Comparison of ENCODE assay signal across 15 mouse cellular contexts in the genomic region with DNA sequence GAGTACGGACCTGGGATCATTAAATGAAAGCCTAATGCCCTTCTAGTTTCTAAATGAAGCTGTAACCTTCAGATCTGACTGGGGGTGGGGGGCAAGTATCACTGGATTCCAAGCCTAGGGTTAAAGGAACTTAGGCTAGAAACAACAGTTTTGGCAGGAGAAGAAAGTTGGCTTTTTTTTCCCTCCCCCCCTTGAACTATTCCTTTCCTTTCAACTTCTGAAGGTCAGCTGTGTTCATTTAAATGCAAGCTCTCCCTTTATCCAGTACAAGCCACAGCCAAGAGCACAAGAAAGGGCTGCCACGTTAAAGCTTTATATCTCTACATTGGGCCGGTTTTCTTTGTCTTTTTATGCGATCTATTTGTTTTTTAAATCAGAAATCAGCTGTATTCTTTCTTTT.
DNase-seq lines count a peak whose midpoint lies in the region; ATAC-seq lines count a peak whose summit lies in the region.
"Had no signal": no experiment of that assay in that cellular context is flagged by ENCODE, and none has a peak within 500 bp of the region (broad histone marks: within the 10 kb centered on the region; RNA-seq: fewer than 3 reads in every experiment).

No protein-coding gene starts in this region.

- H3K36me3 ChIP-seq in intestine, embryonic 14.5 days (ENCODE audit: control insufficient read depth, insufficient read depth, low read length) = peaks cover 76% of the 10 kb centered on the region
- H3K36me3 ChIP-seq in intestine, embryonic 16.5 days (ENCODE audit: control insufficient read depth, insufficient read depth, low read length) = peaks cover 10% of the 10 kb centered on the region; the same call in 1 of the 2 replicates
- H3K36me3 ChIP-seq in lung, embryonic 16.5 days (ENCODE audit: control insufficient read depth, insufficient read depth, low read length) = peaks cover 29% of the 10 kb centered on the region
- H3K36me3 ChIP-seq in stomach, embryonic 15.5 days = peaks cover 12% of the 10 kb centered on the region; the same call in 1 of the 2 replicates

- peaks cover 36% of the 10 kb centered on the region for H3K4me1 ChIP-seq in intestine, embryonic 14.5 days (replicated peaks; ENCODE audit: control insufficient read depth, insufficient read depth, low read length)
- H3K4me1 ChIP-seq in intestine, embryonic 16.5 days (ENCODE audit: control insufficient read depth, insufficient read depth, low read length) = peaks cover 17% of the 10 kb centered on the region
- peaks cover 40% of the 10 kb centered on the region for H3K4me1 ChIP-seq in lung, embryonic 16.5 days (replicated peaks; ENCODE audit: control insufficient read depth, insufficient read depth, low read length)
- H3K4me1 ChIP-seq in stomach, embryonic 15.5 days = peaks cover 17% of the 10 kb centered on the region

- no peak overlapping the region for H3K4me3 ChIP-seq in intestine, embryonic 14.5 days (ENCODE audit: low read depth, low read length)
- no peak overlapping the region for H3K4me3 ChIP-seq in intestine, embryonic 16.5 days (ENCODE audit: low read length)
- H3K4me3 ChIP-seq in lung, embryonic 16.5 days (ENCODE audit: low read length) = no peak overlapping the region
- H3K4me3 ChIP-seq in stomach, embryonic 15.5 days (replicated peaks) = no peak overlapping the region
- H3K4me3 ChIP-seq: midbrain, embryonic 12.5 days had no signal

- DNase-seq in adrenal gland, adult 2 months = peak; percentile 47
- no peak for DNase-seq in adrenal gland, postnatal 4 days (ENCODE audit: low spot score in 2 of 2)
- no peak for DNase-seq in intestine, embryonic 14.5 days (ENCODE audit: low spot score)
- no peak for DNase-seq in lung, postnatal 36 days
- no peak for DNase-seq in cerebellum, adult 9-10 months
- DNase-seq: cerebellum, postnatal 36 days; gastrocnemius, postnatal 14 days; kidney, adult 11 months; thymus, postnatal 25 days had no signal

- H3K27me3 ChIP-seq in intestine, embryonic 14.5 days (replicated peaks; ENCODE audit: control insufficient read depth, insufficient read depth, low read length) = no peaks in the 10 kb centered on the region
- H3K27me3 ChIP-seq in intestine, embryonic 16.5 days (replicated peaks; ENCODE audit: control insufficient read depth, insufficient read depth, low read length) = no peaks in the 10 kb centered on the region
- no peaks in the 10 kb centered on the region for H3K27me3 ChIP-seq in lung, embryonic 16.5 days (ENCODE audit: control insufficient read depth, insufficient read depth, low read depth, low read length)
- H3K27me3 ChIP-seq in stomach, embryonic 15.5 days (replicated peaks) = no peaks in the 10 kb centered on the region

- peak overlapping the region; percentile 38 for H3K27ac ChIP-seq in intestine, embryonic 14.5 days (ENCODE audit: low read depth)
- no peak overlapping the region for H3K27ac ChIP-seq in intestine, embryonic 16.5 days (ENCODE audit: low read length)
- peak overlapping the region; percentile 60 for H3K27ac ChIP-seq in lung, embryonic 16.5 days (ENCODE audit: low read length)
- peak overlapping the region; percentile 55 for H3K27ac ChIP-seq in stomach, embryonic 15.5 days
- H3K27ac ChIP-seq: midbrain, embryonic 12.5 days had no signal

- H3K9me3 ChIP-seq in intestine, embryonic 14.5 days (ENCODE audit: control insufficient read depth, low read length) = no peaks in the 10 kb centered on the region
- H3K9me3 ChIP-seq in intestine, embryonic 16.5 days (ENCODE audit: control insufficient read depth, low read length) = no peaks in the 10 kb centered on the region
- no peaks in the 10 kb centered on the region for H3K9me3 ChIP-seq in lung, embryonic 16.5 days (ENCODE audit: control insufficient read depth, low read length)
- H3K9me3 ChIP-seq in stomach, embryonic 15.5 days = no peaks in the 10 kb centered on the region
- H3K9me3 ChIP-seq: midbrain, embryonic 12.5 days had no signal

- no peak overlapping the region for H3K4me2 ChIP-seq in intestine, embryonic 14.5 days (ENCODE audit: low read length)
- no peak overlapping the region for H3K4me2 ChIP-seq in intestine, embryonic 16.5 days (ENCODE audit: low read depth, low read length)
- no peak overlapping the region for H3K4me2 ChIP-seq in lung, embryonic 16.5 days (ENCODE audit: low read depth, low read length)
- no peak overlapping the region for H3K4me2 ChIP-seq in stomach, embryonic 15.5 days
- H3K4me2 ChIP-seq: heart, embryonic 11.5 days; midbrain, embryonic 12.5 days had no signal

- no peak overlapping the region for H3K9ac ChIP-seq in intestine, embryonic 14.5 days (ENCODE audit: low read length)
- H3K9ac ChIP-seq in intestine, embryonic 16.5 days (ENCODE audit: low read depth, low read length) = no peak overlapping the region
- no peak overlapping the region for H3K9ac ChIP-seq in lung, embryonic 16.5 days (ENCODE audit: low read length)
- no peak overlapping the region for H3K9ac ChIP-seq in stomach, embryonic 15.5 days
- H3K9ac ChIP-seq: midbrain, embryonic 12.5 days had no signal

- 66% methylated on average over 4 of the region's 4 CpGs for WGBS in intestine, embryonic 14.5 days
- WGBS in intestine, embryonic 16.5 days = 64% methylated on average over 4 of the region's 4 CpGs
- 47% methylated on average over 4 of the region's 4 CpGs for whole genome bisulfite sequencing in lung, embryonic 16.5 days
- 57% methylated on average over 4 of the region's 4 CpGs for WGBS in stomach, embryonic 15.5 days

- ATAC-seq in intestine, embryonic 14.5 days (replicated peaks; ENCODE audit: low FRiP score, low TSS enrichment, low read depth) = no peak
- no peak for ATAC-seq in intestine, embryonic 16.5 days
- ATAC-seq in lung, embryonic 16.5 days (ENCODE audit: low read depth) = no peak
- no peak for ATAC-seq in stomach, embryonic 15.5 days (ENCODE audit: insufficient read depth, low FRiP score, low read depth)
- ATAC-seq: lung, postnatal 0 days had no signal
